Comparison of ENCODE assay signal across 9 mouse cellular contexts in genomic region chr15:102739520-102740297, GRCm38 (mm10). TPM values are rescaled to one million over a fixed set of nuclear protein-coding genes. Genes with fewer than 3 reads are reported as not detected.
DNase-seq lines count a peak whose midpoint lies in the region; ATAC-seq lines count a peak whose summit lies in the region.
"Had no signal": no experiment of that assay in that cellular context is flagged by ENCODE, and none has a peak within 500 bp of the region (broad histone marks: within the 10 kb centered on the region; RNA-seq: fewer than 3 reads in every experiment).

No protein-coding gene starts in this region.

- H3K27me3 ChIP-seq in kidney, embryonic 14.5 days (ENCODE audit: control insufficient read depth, insufficient read depth, low read length) = peaks cover 42% of the 10 kb centered on the region
- peaks cover 60% of the 10 kb centered on the region for H3K27me3 ChIP-seq in heart, embryonic 14.5 days (ENCODE audit: control insufficient read depth, insufficient read depth, low read length)

- no peak overlapping the region for H3K9ac ChIP-seq in kidney, embryonic 14.5 days (ENCODE audit: low read depth, low read length)
- H3K9ac ChIP-seq in heart, embryonic 14.5 days (ENCODE audit: low read length) = no peak overlapping the region

- H3K9me3 ChIP-seq in kidney, embryonic 14.5 days (ENCODE audit: control insufficient read depth, low read length) = no peaks in the 10 kb centered on the region
- H3K9me3 ChIP-seq in heart, embryonic 14.5 days (ENCODE audit: control insufficient read depth, low read length) = no peaks in the 10 kb centered on the region

- no peak overlapping the region for H3K27ac ChIP-seq in kidney, embryonic 14.5 days (ENCODE audit: low read depth, low read length)
- no peak overlapping the region for H3K27ac ChIP-seq in heart, embryonic 14.5 days (replicated peaks in 1 of 2; ENCODE audit: control insufficient read depth in 1 of 2, insufficient read depth in 1 of 2, low read depth in 2 of 2, low read length in 2 of 2)

- no peak for ATAC-seq in kidney, embryonic 14.5 days (ENCODE audit: low FRiP score, low TSS enrichment)
- no peak for ATAC-seq in heart, embryonic 14.5 days (ENCODE audit: insufficient number of reproducible peaks, insufficient read depth, low FRiP score, low read depth)

- H3K4me2 ChIP-seq in kidney, embryonic 14.5 days (replicated peaks; ENCODE audit: low read depth, low read length) = no peak overlapping the region
- H3K4me2 ChIP-seq in heart, embryonic 14.5 days (ENCODE audit: low read length) = peak overlapping the region; percentile 34

- no peak overlapping the region for H3K4me3 ChIP-seq in kidney, embryonic 14.5 days (ENCODE audit: low read length)
- H3K4me3 ChIP-seq in heart, embryonic 14.5 days (ENCODE audit: control insufficient read depth in 1 of 2, insufficient read depth in 1 of 2, low read depth in 1 of 2, low read length in 2 of 2) = no peak overlapping the region
- H3K4me3 ChIP-seq: erythroblast, embryonic 14.5 days had no signal

- WGBS in kidney, embryonic 14.5 days = 29% methylated on average over 15 of the region's 15 CpGs
- 27% methylated on average over 15 of the region's 15 CpGs for WGBS in heart, embryonic 14.5 days

- no peaks in the 10 kb centered on the region for H3K36me3 ChIP-seq in kidney, embryonic 14.5 days (ENCODE audit: control insufficient read depth, insufficient read depth, low read length)
- H3K36me3 ChIP-seq in heart, embryonic 14.5 days (ENCODE audit: control insufficient read depth, insufficient read depth, low read length) = no peaks in the 10 kb centered on the region

- H3K4me1 ChIP-seq in kidney, embryonic 14.5 days (ENCODE audit: control insufficient read depth, insufficient read depth, low read length) = 0 out of 2 replicates have a peak, but pooled peaks cover 15% of the 10 kb centered on the region
- H3K4me1 ChIP-seq in heart, embryonic 14.5 days (ENCODE audit: control insufficient read depth in 2 of 2, insufficient read depth in 2 of 2, low read length in 2 of 2) = peaks cover 0 to 4% of the 10 kb centered on the region in 2 experiments; a peak in 2 of 4 replicates

- peak; percentile 44 for DNase-seq in kidney, adult 11 months
- peak; percentile 59 for DNase-seq in MEL-GATA-1-ER (ENCODE audit: extremely low read depth, low read depth)
- peak; percentile 77 for DNase-seq in cerebellum, adult 9-11 months
- DNase-seq in layer of hippocampus, adult 9-11 months = peak; percentile 70
- peak; percentile 63 to 70 for DNase-seq in lung, postnatal 4 days
- peak; percentile 76 for DNase-seq in testis, postnatal 10 days (ENCODE audit: low spot score)

RNA-seq across cellular contexts. Expression of gene Calcoco1, which starts 17.7 kb away (rescaled TPM):
- polyA plus RNA-seq in kidney, embryonic 14.5 days (2014; fragmentation: Nextera tagmentation; extraction: Ambion mirVana) = 26.1 and 41.3 TPM in 2 replicates
- 66.2 and 66.5 TPM in 2 replicates for polyA plus RNA-seq in heart, embryonic 14.5 days (2014; fragmentation: Nextera tagmentation; extraction: Ambion mirVana)
